Mouse (Mus musculus): Measurements from ENCODE around the gene Evi5l. TPM values are rescaled to one million over a fixed set of nuclear protein-coding genes. Genes with fewer than 3 reads are reported as not detected.
A peak's percentile ranks its signal among the peaks of the same experiment; 100 is the strongest.

Evi5l gene
- total RNA-seq, 2 experiments from 2014 or later, result 12.1 to 12.3 TPM

GRCm38 (mm10) chr8:4192807-4193587 lies 26.6 kb downstream of the Evi5l start:
- intact Hi-C loops (cut with DNase I), result loop anchor here (2.0 to 5.0 kb wide), 3 partner anchors 42 to 324 kb away; no protein-coding TSS in a partner anchor

GRCm38 (mm10) chr8:4193588-4193894 lies 27.2 kb downstream of the Evi5l start:
- intact Hi-C loops (cut with DNase I), result loop anchor here (2.0 to 5.0 kb wide), 3 partner anchors 41 to 324 kb away; no protein-coding TSS in a partner anchor
- DNase-seq, result no peak

More at GRCm38 (mm10) chr8:4192807-4193587, 26.6 kb downstream of the Evi5l start:
- DNase-seq, result peak; percentile 80 to 82

- intact Hi-C loops (cut with DNase I), result no loop called here
- no peak for DNase-seq
Observed at GRCm38 (mm10) chr8:4201321-4201720, 35.0 kb downstream of the Evi5l start.

- no peak for DNase-seq
- intact Hi-C loops (cut with DNase I), result no loop called here
Observed at GRCm38 (mm10) chr8:4205246-4206123, 39.1 kb downstream of the Evi5l start.

GRCm38 (mm10) chr8:4206182-4207015 lies 40.0 kb downstream of the Evi5l start:
- intact Hi-C loops (cut with DNase I), result no loop called here
- DNase-seq, result no peak

GRCm38 (mm10) chr8:4207016-4207350 lies 40.6 kb downstream of the Evi5l start:
- intact Hi-C loops (cut with DNase I), result no loop called here
- DNase-seq, result no peak

GRCm38 (mm10) chr8:4211097-4211496 lies 44.7 kb downstream of the Evi5l start:
- DNase-seq, result no peak
- intact Hi-C loops (cut with DNase I), result no loop called here

- no peak for DNase-seq
Observed at GRCm38 (mm10) chr8:4212809-4213209, 46.4 kb downstream of the Evi5l start.

GRCm38 (mm10) chr8:4213210-4214005 lies 47.0 kb downstream of the Evi5l start:
- DNase-seq, result peak in 1 of 2 experiments; percentile 28
- intact Hi-C loops (cut with DNase I), result no loop called here

More at GRCm38 (mm10) chr8:4212809-4213209, 46.4 kb downstream of the Evi5l start:
- intact Hi-C loops (cut with DNase I), result no loop called here

- intact Hi-C loops (cut with DNase I), result no loop called here
- DNase-seq, result no peak
Observed at GRCm38 (mm10) chr8:4214006-4214980, 47.9 kb downstream of the Evi5l start.

GRCm38 (mm10) chr8:4216296-4216695 lies 49.9 kb downstream of the Evi5l start:
- no peak for DNase-seq
- intact Hi-C loops (cut with DNase I), result no loop called here

- DNase-seq, result no peak
- intact Hi-C loops (cut with DNase I), result no loop called here
Observed at GRCm38 (mm10) chr8:4216791-4217621, 50.6 kb downstream of the Evi5l start, which contains the start of gene Prr36. TSS of gene Prr36 (minus strand) at chr8:4217459.

- no peak for DNase-seq
- intact Hi-C loops (cut with DNase I), result no loop called here
Observed at GRCm38 (mm10) chr8:4219617-4220016, 53.2 kb downstream of the Evi5l start.

- intact Hi-C loops (cut with DNase I), result no loop called here
- no peak for DNase-seq
Observed at GRCm38 (mm10) chr8:4222059-4222458, 55.7 kb downstream of the Evi5l start.

- DNase-seq, result no peak
- intact Hi-C loops (cut with DNase I), result no loop called here
Observed at GRCm38 (mm10) chr8:4226323-4226722, 60.0 kb downstream of the Evi5l start.

GRCm38 (mm10) chr8:4226739-4227347 lies 60.5 kb downstream of the Evi5l start, which contains the start of gene Lrrc8e:
TSS of gene Lrrc8e (plus strand) at chr8:4226827.
- no peak for DNase-seq
- intact Hi-C loops (cut with DNase I), result no loop called here

- intact Hi-C loops (cut with DNase I), result no loop called here
- DNase-seq, result no peak
Observed at GRCm38 (mm10) chr8:4227919-4228318, 61.6 kb downstream of the Evi5l start.

All from gastrocnemius, postnatal 36 days (tissue).